Mouse (Mus musculus): ENCODE measurements around the gene Cenpf.
A peak's percentile ranks its signal among the peaks of the same experiment; 100 is the strongest.
"Not testable (repeated sequence)": the region's sequence is repeated elsewhere in the genome, so short reads cannot be mapped to it uniquely, and the experiment has no call there.

Cenpf gene

GRCm38 (mm10) chr1:189694391-189694790 lies 6.5 kb upstream of the Cenpf start:
- no peak for DNase-seq (ENCODE audit: low spot score)

DNA sequence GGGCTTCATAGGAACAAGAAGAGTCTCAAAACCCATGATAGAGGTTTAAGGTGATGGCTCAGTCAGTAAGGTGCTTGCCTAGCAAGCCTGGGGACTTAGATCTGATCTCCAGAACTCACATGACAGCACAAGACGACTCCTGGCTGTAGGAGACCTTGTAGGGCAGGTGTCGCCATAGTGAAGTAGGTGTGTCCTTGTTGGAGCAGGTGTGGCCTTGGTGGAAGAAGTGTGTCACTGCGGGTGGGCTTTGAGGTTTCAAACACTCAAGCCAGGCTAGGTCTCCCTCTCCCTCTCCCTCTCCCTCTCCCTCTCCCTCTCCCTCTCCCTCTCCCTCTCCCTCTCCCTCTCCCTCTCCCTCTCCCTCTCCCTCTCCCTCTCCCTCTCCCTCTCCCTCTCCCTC lies 4.6 kb upstream of the Cenpf start:
- not testable (repeated sequence) for DNase-seq (ENCODE audit: low spot score)

DNA sequence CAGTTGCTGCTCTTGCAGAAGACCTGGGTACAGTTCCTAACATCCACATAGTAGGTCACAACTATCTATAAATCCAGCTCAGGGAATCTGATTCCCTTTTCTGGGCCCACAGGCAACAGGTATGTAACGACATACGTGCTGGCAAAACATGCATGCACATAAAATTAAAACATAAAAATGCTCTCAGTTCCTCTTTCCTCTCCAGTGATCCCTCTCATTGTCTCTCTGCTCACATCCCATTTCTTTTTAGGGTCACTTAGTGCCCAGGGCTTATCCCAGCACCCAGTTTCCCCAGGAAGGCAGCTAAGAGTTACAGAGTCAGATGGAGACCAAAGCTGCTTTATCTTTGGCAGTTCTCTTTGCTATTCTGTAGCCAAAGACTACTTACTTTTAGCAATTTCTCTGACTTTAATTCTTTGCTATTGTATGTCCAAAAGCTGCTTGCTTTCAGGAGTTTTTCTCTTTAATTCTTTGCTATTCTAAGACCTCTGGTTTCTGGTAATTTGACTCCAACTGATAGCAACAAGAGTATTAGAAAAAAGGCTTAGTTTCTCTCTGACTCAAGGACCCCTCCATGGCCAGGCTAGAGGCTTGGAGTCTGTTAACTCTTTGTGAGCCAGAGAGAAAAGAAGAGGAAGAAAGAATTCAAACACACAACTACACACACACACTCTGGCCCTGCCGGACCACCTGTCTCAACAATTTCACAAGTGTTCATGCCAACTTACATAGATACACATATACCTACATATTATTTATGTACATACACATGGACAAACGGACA lies 1.4 kb upstream of the Cenpf start:
- no peak for DNase-seq (ENCODE audit: low spot score)

GRCm38 (mm10) chr1:189688388-189688750 lies 483 bp upstream of the Cenpf start:
- DNase-seq (ENCODE audit: low spot score) = no peak

DNA sequence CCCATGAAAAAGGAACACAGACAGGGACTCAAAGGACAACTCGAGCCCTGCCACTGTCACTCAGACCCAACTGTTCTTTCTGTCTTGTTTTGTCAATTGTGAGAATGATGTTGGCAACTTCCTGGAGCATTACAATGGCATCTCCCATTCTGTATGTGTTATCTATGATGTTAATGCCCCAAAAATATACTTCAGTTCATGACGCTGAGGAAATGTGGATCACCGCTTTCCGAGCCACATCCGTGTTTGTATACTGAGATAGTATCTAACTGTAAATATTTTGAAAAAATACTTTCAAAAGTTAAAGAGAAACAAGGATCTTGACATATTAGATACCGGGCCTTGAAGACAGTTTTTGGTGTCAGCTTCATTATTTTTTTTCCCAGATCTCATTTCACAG lies 1.9 kb downstream of the Cenpf start:
- DNase-seq (ENCODE audit: low spot score) = no peak

DNA sequence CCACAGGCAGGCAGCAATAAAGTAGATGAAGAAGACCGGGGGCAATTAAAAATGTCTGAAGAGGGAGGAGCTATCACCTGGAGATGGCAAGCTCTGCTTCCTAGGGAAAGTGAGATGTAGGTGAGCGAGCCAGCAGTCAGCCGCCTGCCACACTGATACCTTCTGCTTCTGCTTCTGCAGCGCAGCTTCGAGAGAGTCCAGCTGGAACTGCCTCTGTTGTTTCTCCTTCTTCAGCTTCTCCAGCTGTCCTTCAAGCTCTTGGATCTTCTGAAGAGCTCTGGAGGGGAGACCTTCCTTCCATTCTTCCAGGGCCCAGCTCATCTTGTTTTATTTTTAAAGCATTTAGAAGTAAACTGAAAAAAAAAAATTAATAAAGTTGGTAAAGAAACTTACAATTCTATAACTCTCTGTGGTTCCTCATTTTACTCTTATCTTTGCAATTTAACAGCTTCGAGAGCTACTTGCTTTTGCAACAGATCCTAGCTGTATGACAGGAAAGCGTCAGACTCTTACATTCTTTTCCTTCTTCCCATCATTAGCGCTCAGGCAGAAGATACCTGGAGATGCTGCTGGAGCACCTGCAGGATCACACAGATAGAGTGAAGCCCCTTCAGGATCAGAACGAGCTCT lies 3.0 kb downstream of the Cenpf start:
- no peak for DNase-seq (ENCODE audit: low spot score)

DNA sequence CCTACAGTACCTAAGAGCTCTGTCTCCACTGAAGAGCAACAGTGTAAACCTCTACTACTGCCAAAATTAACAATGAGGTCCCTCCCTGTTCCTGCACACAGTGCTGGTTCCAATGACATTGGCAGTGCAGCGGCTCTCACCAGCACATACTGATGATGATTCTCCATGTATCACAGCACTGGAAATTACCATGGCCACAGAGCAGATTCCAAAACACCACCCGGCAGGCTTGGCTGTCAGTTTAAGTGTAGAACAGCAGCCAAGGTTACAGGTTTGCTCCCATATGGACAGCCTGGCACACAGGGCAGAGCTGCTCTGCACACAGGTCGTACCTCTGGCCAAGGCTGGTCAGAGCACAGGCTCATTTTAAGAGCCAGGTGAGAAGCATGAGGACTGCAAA lies 8.3 kb downstream of the Cenpf start:
- DNase-seq (ENCODE audit: low spot score) = no peak

DNA sequence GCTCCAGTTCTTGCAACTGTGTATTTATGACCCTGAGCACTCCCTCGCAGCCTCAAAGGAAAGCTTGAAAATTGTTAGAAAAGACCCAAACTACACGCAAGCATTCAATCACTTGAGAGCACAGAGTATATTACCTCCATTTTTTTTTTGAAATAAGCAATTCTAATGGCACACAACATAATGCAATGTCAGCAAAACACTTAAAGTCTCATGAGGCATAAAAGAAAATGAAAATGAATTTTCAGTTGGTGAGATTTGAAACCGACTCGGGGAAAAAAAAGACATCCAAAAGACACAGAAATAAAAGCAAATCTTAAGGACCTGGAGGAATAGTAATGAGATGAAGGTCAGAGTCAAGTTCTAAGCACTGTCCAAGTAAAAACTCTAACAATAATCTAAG lies 11.9 kb downstream of the Cenpf start:
- DNase-seq (ENCODE audit: low spot score) = no peak

- no peak for DNase-seq (ENCODE audit: low spot score)
These were observed 12.5 kb downstream of the Cenpf start for GRCm38 (mm10) chr1:189675421-189675820.

DNA sequence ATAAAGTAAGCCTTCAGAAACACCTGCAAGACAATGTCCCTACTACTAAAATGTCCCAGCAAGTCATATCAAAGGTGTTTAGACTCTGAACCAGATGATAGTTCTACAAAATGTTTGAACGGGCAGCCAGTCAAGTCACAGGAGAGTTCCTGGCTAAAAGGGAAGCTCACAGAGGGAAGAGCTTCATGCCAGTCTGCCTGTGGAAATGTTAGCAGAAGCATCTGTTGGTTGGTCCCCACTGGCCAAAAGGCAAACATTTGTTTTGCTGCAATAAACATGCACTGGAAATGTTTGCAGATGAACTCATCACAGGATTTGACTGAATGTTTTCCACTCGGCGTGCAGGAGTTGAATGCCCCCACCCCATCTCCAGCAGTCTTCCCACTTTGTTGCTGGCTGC lies 21.9 kb downstream of the Cenpf start:
- DNase-seq (ENCODE audit: low spot score) = no peak

GRCm38 (mm10) chr1:189664873-189665144 lies 23.1 kb downstream of the Cenpf start:
- DNase-seq (ENCODE audit: low spot score) = no peak

- DNase-seq (ENCODE audit: low spot score) = no peak
These were observed 23.6 kb downstream of the Cenpf start for GRCm38 (mm10) chr1:189664061-189664872.

DNA sequence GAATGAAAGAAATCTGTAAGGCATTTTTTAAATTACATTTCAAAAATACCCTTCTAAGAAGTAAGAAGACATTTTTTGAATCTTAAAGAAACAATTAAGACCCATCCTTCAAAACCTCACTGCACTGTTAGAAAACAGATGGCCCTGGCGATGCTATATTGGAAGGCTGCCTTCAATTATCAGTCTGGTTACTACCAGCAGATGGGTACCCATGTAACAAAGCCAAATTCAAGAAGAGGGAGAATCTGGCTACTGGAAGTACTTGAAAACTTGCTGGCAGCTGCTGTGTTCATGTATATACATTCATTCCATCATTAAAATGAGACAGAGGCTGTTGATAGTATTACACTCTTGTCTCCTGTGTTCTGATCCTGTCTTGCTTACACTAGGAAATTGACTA lies 24.4 kb downstream of the Cenpf start:
- no peak for DNase-seq (ENCODE audit: low spot score)

DNA sequence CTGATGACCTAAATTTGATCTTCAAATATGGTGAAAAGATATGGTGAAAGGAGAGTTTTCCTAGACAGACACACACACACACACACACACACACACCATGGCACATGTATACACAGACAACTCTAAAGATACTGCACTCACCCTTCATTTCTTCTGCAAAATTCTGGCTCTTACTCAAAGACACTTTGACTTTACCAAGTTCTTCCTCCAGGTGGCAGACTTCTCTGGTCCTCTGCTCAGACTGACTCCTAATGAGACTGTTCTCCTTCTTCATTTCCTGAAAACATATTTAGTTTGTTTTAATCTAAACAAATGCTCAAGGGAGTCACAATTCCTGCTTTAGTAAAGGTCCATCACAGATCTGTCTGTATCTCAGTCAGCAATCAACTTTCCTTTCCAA lies 26.0 kb downstream of the Cenpf start:
- DNase-seq (ENCODE audit: low spot score) = peak; percentile 24

DNA sequence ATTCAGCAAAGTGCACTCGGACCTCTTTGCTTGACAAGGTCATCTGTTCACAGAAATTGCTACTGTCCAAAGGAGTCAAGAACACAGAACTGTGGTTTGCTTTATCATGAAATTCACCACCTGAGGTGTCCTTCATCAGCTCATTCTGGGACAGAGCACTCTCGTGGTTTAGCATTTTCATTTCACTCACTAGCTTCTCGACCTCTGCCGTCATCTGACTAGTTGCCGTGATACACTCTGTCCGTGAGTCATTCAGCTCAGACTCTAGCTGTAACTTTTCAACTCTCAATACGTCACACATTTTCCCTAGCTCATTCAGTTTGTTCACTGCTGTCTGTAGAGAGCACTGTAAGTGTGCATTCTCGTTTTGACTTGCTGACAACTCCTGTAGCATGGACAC lies 30.5 kb downstream of the Cenpf start:
- DNase-seq (ENCODE audit: low spot score) = no peak

GRCm38 (mm10) chr1:189653746-189654145 lies 34.1 kb downstream of the Cenpf start:
- no peak for DNase-seq (ENCODE audit: low spot score)

GRCm38 (mm10) chr1:189646597-189646996 lies 41.3 kb downstream of the Cenpf start:
- no peak for DNase-seq (ENCODE audit: low spot score)

DNA sequence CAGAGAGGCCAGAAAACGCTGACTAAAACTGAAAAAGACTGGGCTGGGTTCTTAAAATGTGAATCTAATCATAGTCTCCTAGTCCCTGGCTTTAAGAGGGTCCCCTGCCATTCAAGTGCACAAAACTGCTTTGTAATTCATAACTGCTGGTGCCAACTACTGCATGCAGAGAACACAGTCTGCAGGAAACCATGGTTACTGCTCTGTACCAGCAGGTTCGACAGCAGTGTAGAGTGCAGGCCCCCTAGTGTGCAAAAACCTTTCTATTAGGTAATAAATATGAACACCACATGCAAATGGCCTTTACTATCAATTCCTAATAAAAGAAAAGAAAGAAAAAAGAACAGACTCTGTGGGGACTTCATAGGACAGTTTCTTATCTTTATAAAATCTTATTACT lies 42.5 kb downstream of the Cenpf start:
- DNase-seq (ENCODE audit: low spot score) = no peak

GRCm38 (mm10) chr1:189644700-189645345 lies 43.1 kb downstream of the Cenpf start:
- no peak for DNase-seq (ENCODE audit: low spot score)

GRCm38 (mm10) chr1:189639581-189639980 lies 48.3 kb downstream of the Cenpf start:
- DNase-seq (ENCODE audit: low spot score) = no peak

- DNase-seq (ENCODE audit: low spot score) = no peak
These were observed 54.1 kb downstream of the Cenpf start for GRCm38 (mm10) chr1:189633791-189634190.

DNA sequence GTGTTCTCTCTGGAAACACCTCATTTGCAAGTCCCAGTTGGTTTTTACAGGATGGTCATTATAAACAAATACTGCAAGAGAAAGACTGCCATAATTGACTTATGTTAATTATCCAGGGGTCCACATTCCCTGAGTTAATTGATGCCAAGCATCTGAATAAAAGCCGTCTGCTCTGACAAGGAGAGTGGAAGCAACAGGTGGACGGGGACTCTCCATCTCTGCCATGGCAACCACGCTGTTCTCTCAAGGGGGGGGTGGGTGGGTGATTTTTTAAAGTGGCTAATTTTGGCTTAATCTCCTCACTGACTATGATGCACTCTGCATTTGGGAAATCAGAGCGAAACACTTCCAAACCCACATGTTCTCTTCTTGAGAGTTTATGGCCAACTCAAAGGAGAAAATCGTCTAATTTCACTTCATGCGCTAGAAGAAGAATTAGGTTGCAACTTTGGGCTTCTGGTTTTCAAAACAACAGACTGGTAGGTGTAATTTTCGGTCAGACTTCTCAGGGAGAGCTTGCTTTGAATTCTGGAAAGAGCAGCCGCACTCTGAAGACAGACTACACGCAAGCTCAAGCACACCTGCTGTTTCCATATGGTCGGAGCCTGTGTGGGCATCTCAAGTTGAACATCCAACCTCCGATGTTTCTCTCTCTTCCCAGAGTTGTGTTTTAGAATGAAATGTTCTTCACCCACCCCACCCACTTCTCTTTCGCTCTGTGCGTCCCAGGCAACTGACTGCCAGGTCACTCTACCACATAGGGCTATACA lies 55.8 kb downstream of the Cenpf start:
- no peak for DNase-seq (ENCODE audit: low spot score)
